Mouse (Mus musculus): ENCODE data around the gene Zbp1.

DNA sequence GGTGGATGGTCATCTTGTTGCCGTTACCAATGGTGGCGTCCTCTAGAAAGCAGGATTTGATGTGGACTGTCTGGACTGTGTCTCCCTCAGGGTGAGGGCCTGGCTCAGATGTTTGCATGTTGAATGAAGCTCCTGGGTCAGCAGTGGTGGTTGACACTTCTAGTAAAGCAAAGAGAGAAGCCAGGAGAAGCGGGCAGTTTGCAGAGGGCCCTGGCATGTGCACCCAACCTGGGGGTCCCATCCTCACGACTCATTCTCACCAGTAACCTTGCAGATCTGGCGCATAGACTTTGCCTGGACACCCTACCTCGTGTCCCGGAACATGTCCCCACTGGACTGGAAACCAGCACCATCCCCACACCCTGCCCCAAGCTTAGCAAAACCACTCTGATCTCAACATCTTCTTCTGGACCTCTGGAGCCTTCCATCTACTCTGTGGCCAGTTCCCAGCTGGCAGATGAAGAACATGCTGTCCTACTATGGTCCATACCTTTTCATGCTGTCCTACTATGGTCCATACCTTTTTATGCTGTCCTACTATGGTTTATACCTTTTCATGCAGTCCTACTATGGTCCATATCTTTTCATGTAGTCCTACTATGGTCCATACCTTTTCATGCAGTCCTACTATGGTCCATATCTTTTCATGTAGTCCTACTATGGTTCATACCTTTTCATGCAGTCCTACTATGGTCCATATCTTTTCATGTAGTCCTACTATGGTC is 9.5 kb downstream of the Zbp1 start:
- TF ChIP-seq MAX (IDR thresholded peaks at IDR 0.05) (no peak), FOSL1 (IDR thresholded peaks at IDR 0.05; ENCODE audit: insufficient read depth, low read length, poor library complexity, severe bottlenecking) (no peak), CTCF (IDR thresholded peaks at IDR 0.05; ENCODE audit: control insufficient read depth, insufficient read depth, insufficient read length) (no peak)

Measured in C2C12 (cell line).